Mouse (Mus musculus): ENCODE results near the gene Tbata.

DNA sequence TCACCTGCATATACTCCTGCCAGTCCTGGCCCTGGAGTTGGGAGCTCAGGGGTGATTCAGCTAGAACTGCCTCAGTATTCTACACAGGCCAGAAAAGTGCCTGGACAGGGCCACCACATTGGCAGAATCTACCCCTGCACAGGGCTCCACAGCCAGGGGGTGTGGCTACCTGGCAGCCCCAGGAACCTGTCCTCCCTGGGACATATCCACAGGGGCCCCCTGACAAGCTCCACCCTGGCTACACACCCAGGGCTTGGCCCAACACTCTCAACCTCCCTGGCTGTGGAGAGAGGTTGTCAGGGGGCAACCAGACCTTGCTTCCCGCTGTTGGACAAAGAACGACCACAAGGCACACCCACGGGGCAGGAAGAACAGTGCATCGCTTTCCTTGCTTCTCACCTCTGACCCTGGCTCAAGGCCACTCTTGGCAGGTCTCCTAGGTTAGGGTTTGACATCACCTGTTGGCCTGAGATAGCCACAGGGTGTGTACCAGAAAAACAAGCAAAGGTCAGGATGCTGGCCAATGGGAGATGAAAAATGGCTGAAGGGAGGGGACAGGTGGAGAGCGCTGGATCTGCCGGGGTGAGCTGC, 64.0 kb downstream of the Tbata start:
- TF ChIP-seq MYC (IDR thresholded peaks at IDR 0.05; ENCODE audit: low read depth, low read length) (no peak), CTCF (IDR thresholded peaks at IDR 0.05 in 2 of 3, conservative IDR thresholded peaks at IDR 0.05 in 1 of 3; ENCODE audit: control insufficient read depth in 1 of 3, insufficient read depth in 1 of 3, low read depth in 2 of 3, low read length in 3 of 3, poor library complexity in 1 of 3, severe bottlenecking in 1 of 3) (no peak), EP300 (IDR thresholded peaks at IDR 0.05; ENCODE audit: low read depth in 1 of 2, low read length in 2 of 2) (no peak), ELF1 (IDR thresholded peaks at IDR 0.05; ENCODE audit: low read depth, low read length) (no peak), GABPA (IDR thresholded peaks at IDR 0.05; ENCODE audit: low read depth, low read length) (no peak), KAT2A (conservative IDR thresholded peaks at IDR 0.05; ENCODE audit: low read depth, low read length) (no peak), POLR2A (IDR thresholded peaks at IDR 0.05; ENCODE audit: control insufficient read depth in 1 of 2, insufficient read depth in 1 of 2, low read depth in 1 of 2, low read length in 2 of 2, poor library complexity in 1 of 2) (no peak), TAL1 (IDR thresholded peaks at IDR 0.05; ENCODE audit: low read length) (no peak), SIN3A (IDR thresholded peaks at IDR 0.05; ENCODE audit: low read length) (no peak), CHD1 (IDR thresholded peaks at IDR 0.05; ENCODE audit: low read depth, low read length) (no peak), GATA1 (IDR thresholded peaks at IDR 0.05; ENCODE audit: low read depth, low read length) (no peak)
